Mouse (Mus musculus) retina, embryonic 14.5 days (tissue): Measurements from ENCODE around the gene Olfr304.
"Not testable (repeated sequence)": the region's sequence is repeated elsewhere in the genome, so short reads cannot be mapped to it uniquely, and the experiment has no call there.

ENCODE experiments used
- DNase-seq: peaks from one replicate; pipeline ENCODE4 v3.0.0-alpha.2; 2015; ENCODE audit warnings: low spot score

Gene Olfr304

DNA sequence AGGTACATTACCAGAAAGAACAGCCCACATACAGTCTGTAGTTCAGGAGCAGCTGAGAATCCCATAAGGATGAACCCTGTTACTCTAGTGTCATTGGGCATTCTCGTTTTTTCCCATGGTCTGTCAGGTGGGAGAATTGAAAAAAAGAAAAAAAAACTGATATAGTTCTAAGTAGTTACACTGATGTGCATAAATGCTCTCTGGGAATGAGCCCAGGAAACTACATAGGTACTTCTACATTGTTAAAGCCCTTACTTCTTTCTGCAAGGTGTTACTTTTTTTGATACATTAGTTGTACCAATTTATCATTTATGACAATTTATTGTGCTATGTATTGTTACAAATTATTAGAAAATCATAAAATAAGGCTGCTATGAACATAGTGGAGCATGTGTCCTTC is at the start of gene Olfr304:
Olfr304 (minus strand) TSS at position 101 of the 400 bp plus-strand sequence.
- DNase-seq, result no peak

- no peak for DNase-seq
These were observed 17.1 kb upstream of the Olfr304 start, which contains the start of gene Olfr301 for GRCm38 (mm10) chr7:86403546-86403945. Gene Olfr301, plus strand, starts transcription at chr7:86403846.

DNA sequence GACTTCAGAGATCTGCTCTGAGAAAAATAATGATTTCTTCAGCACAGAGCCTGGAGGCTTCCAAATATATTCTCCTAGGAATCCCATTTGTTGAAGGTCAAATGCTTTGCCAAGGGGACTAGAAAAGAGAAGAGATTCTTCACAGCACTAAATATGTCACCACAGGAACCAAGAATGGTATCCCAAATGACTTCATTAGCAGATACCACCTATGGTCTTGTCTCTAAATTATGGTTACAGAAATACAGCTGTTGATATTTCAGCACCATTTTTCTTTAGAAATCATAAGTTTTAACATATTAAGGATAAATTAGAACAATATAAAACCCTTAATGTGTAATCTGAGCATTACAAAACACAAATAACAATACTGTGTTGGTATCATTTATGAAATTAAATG is 11.2 kb upstream of the Olfr304 start, which contains the start of gene Olfr303:
Olfr303 (minus strand) TSS at position 101 of the 400 bp plus-strand sequence.
- no peak for DNase-seq

GRCm38 (mm10) chr7:86385769-86386168 is 689 bp downstream of the Olfr304 start:
- no peak for DNase-seq

- no peak for DNase-seq
These were observed 19.6 kb downstream of the Olfr304 start, which contains the start of gene Olfr305 for GRCm38 (mm10) chr7:86366828-86367227. Gene Olfr305, minus strand, starts transcription at chr7:86366928.

- DNase-seq, result not testable (repeated sequence)
These were observed 40.2 kb downstream of the Olfr304 start for GRCm38 (mm10) chr7:86346296-86346695.

- DNase-seq, result no peak
These were observed 42.2 kb downstream of the Olfr304 start for GRCm38 (mm10) chr7:86344253-86344652.

GRCm38 (mm10) chr7:86342881-86343565 is 43.4 kb downstream of the Olfr304 start:
- no peak for DNase-seq

DNA sequence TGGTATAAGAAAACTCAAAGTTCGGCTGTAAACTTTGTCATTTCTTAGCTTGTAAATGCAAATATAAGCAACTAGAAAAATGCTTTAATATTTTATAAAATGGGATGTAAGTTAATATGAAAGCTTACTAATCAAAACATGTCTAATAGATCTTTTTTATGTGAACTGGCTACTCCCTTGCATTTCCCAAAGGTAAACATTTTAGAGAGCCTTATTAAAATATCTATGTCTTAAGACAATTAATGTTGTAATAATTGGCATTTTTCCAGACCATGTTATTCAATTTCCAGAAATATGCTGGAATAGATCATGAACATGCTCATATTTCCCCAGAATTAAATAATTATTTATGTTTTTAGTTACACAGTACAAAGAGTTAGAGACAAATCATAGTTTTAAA is 49.0 kb downstream of the Olfr304 start, which contains the start of gene Olfr307:
Olfr307 (minus strand) TSS at position 101 of the 400 bp plus-strand sequence.
- DNase-seq, result no peak
